Mouse (Mus musculus): Measurements from ENCODE around the gene Lix1l. TPM values are rescaled to one million over a fixed set of nuclear protein-coding genes. Genes with fewer than 3 reads are reported as not detected.
"Not testable (repeated sequence)": the region's sequence is repeated elsewhere in the genome, so short reads cannot be mapped to it uniquely, and the experiment has no call there.

Lix1l gene
- total RNA-seq, 2 experiments from 2014 or later: 2.1 to 2.2 TPM

DNA sequence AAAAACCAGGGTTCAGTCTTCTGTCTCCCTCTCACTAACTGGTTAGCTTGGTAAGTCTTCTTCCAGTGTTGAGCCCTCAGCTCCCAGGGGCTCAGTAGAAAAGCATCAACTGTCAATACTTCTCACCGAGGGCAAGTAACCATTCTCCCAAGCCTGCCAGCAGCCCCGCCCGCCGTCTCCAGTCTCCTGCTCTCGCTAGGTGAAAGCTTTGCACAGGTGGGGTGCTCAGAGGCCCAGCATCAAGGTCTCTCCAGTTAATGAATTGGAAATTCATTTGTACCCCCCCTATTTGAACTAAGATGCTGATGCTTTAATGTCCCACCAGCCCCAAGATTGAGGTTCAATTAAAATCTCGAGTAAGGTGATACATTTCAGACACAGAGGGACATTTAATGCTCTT lies 19.8 kb upstream of the Lix1l start:
- ATAC-seq (replicated peaks; ENCODE audit: poor library complexity, severe bottlenecking): no peak

DNA sequence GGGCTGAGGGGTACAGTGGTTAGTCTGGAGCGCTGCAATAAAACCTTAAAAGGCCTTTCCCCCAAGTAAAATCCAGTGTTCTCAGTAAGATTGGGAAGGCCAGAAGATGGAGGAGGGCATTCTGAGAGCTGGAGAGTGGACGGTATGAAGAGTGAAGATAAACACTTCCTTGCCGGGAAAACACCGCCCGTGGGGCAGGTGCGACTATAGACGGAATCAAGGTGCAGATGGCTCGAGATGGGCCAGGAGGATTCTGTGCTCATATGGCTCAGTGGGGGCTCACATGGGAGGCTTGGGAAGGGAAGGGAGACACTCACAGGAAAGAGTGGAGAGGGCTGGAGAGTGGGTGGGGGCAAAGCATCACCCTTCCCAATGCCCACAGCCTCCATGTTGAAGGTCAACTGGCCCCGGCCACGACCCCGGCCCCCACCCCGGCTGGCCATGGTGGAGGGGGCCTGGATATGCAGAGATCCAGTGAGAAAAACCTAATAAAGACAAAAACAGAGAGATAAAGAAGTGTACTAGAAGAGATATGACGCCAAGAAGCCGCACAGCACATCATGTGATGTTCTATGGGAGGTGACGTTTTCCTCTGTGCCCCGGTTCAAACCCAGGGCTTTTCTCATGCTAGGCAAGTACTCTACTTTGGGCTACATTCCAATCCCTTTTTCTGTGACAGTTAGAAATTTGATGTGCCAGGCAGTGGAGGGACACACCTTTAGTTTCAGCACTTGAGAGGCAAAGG lies 19.0 kb upstream of the Lix1l start:
- ATAC-seq (replicated peaks; ENCODE audit: poor library complexity, severe bottlenecking): no peak

DNA sequence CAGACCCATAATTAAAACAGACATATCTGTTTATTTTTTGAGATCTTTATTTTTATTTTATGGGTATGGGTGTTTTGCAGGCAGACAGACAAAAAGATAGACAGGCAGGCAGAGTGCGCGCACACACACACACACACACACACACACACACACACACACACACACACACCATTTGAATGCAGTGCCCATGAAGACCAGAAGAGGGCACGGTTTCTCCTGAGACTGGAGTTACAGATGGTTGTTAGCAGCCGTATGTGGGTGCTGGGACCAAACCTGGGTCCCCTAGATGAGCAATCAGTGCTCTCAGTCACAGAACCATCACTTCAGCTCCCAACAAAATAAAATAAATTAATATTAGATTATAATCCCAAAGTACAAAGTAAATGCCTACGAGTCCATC lies 17.6 kb upstream of the Lix1l start:
- no peak for ATAC-seq (replicated peaks; ENCODE audit: poor library complexity, severe bottlenecking)

DNA sequence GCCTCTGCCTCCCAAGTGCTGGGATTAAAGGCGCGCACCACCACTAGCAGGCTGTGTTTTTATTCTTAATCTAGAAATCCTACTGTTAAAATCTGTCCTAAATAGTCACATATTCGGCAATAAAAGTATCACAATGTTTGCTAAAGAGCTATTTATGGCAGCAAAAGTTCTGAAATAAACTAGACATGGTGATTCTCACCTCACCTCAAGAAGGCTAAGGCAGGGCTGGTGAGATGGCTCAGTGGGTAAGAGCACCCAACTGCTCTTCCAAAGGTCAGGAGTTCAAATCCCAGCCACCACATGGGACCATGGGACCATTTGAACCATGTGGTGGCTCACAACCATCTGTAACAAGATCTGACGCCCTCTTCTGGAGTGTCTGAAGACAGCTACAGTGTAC lies 10.3 kb upstream of the Lix1l start:
- ATAC-seq (replicated peaks; ENCODE audit: poor library complexity, severe bottlenecking): no peak

DNA sequence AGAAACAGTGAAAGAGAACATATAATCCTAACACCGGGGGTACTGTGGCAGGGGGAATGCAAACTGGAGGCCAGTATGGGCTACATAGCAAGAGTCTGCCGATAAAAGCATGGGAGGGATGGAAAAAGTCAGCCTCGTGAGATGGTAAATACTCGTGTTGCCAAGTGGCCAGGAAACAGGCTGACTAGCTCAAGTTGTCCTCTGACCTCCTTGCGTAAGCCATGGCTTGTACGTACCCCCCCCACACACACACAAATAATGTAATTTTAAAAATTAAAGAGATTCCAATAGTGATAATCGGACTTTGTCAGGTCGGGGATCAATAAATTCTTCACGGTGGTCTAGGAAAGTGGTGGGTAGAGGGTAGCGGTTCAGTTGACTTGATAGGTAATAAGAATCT lies 7.6 kb upstream of the Lix1l start:
- ATAC-seq (replicated peaks; ENCODE audit: poor library complexity, severe bottlenecking): no peak

DNA sequence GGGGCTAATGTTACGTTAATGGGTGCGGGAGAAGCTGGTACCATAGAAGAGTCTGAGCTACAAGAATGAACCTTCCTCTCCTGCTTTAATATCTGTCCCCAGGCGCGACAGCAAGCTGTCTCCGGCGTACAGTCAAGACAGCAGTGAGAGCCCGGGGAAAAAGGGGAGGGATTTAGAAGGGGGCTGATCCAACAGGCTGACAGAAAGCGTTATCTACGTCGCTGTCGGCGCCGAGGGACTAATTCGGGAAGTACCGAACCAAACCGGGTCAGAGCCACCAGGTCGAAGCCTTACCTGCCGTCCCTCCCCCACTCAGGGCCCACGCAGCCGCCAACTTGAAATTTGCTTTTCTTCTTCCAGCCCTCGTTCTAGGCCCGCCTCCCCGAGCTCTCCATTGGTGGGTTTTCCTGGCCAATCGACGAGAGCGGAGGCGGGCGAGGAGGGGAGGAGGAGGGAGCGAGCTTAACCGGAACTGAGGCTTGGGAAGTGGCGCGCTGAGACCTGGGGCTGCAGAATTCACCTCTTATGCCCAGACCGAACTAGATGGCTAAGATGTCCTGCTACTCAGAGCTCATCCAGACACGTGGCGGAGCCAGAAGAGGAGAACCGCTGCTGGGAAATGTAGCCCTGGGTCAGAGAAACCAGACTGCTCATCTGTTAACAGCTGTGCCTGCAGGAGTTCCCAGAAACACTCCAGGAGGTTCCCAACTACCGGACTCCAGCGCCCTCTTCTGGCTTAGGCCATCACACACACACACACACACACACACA lies 7.0 kb upstream of the Lix1l start, which contains the start of gene Polr3gl:
Gene Polr3gl (minus strand): TSS at position 392 of the 771 bp plus-strand sequence.
- peak; percentile 87 for ATAC-seq (replicated peaks; ENCODE audit: poor library complexity, severe bottlenecking)

DNA sequence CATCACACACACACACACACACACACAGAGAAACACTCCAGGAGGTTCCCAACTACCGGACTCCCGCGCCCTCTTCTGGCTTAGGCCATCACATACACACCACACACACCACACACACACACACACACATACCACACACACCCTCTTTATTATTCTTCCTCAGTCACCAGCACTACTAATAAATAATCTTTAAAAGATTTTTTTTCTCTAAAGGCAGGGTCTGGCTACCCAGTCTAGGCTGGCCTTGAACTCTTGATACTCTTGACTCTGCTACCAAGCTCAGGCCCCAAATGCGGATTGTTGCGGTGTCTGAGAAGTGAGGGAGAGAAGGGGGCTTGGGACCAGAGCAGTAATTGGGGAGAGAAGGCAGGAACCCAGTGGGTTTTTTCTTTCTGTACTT lies 6.1 kb upstream of the Lix1l start:
- no peak for ATAC-seq (replicated peaks; ENCODE audit: poor library complexity, severe bottlenecking)

DNA sequence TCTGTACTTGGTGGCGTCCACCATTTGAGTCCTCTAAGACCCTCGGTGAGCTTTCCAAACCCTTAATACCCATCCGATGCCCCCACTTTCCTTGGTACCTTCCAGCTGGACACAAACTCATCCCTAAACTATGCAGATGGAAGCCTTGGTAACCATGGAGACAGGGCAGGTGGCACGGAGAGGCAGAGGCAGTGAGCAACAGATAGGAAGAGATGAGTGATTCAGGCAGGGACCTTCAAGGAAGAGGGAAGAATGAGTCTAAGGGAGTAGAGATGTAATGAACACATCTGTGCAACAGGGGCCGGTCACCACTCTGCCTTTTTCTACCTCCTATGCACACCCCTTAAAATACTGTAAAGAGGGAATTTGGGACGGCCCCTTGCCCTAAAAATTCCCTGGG lies 5.3 kb upstream of the Lix1l start:
- ATAC-seq (replicated peaks; ENCODE audit: poor library complexity, severe bottlenecking): no peak

DNA sequence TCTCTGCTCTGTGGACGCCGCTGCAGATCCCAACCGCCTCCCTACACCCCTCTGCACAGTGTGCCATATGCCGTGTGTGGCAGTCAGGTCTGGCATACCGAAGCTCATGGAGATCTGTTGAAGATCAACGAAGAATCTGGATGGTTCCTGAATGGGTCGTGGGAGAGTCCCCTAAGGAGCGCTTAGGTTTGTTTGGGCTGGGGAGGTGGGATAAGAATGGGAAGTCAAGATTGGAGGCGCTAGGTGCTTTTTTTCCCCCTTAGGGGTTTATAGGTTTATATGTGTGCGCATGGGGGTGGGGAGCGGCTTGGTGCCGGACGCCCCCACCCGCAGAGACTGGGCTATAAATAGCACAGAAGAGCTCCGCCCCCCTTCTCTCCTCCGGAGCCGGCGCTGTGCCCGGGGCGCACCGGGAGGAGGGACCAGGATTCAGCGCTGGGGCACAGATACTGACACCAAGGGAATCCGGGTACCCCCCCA lies 4.7 kb upstream of the Lix1l start, which contains the start of gene Ankrd34a:
Gene Ankrd34a (plus strand): TSS at position 409 of the 480 bp plus-strand sequence.
- no peak for ATAC-seq (replicated peaks; ENCODE audit: poor library complexity, severe bottlenecking)

DNA sequence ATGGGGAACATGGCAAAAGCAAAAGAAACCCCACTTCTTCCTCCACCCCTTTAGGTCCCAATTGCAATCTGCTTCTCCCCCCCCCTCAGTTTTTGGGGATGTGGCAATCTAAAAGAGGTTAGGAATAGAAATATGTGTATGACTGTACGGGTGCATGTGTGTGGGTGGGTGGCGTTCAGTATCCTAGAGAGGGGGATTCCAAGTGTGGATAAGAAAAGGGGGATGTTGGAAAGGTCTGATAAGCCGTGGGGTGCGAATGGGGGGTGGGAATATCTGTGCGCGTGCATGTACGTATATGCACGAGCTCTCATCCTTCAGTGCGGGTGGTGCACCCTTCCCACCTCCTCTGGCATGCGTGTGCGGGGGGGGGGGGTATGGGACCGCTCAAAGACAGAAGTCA lies 4.1 kb upstream of the Lix1l start:
- no peak for ATAC-seq (replicated peaks; ENCODE audit: poor library complexity, severe bottlenecking)

DNA sequence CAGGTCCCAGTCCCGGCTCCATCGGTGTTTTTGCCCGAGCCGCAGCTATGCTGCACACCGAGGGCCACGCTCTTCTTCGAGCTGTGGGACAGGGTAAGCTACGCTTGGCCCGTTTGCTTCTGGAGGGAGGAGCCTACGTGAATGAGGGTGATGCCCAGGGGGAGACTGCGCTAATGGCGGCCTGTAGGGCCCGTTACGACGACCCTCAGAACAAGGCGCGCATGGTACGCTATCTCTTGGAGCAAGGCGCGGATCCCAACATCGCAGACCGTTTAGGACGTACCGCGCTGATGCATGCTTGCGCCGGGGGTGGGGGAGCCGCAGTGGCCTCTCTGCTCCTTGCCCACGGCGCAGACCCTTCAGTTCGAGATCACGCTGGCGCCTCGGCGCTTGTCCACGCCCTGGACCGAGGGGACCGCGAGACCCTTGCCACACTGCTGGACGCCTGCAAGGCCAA lies 3.5 kb upstream of the Lix1l start:
- ATAC-seq (replicated peaks; ENCODE audit: poor library complexity, severe bottlenecking): no peak

DNA sequence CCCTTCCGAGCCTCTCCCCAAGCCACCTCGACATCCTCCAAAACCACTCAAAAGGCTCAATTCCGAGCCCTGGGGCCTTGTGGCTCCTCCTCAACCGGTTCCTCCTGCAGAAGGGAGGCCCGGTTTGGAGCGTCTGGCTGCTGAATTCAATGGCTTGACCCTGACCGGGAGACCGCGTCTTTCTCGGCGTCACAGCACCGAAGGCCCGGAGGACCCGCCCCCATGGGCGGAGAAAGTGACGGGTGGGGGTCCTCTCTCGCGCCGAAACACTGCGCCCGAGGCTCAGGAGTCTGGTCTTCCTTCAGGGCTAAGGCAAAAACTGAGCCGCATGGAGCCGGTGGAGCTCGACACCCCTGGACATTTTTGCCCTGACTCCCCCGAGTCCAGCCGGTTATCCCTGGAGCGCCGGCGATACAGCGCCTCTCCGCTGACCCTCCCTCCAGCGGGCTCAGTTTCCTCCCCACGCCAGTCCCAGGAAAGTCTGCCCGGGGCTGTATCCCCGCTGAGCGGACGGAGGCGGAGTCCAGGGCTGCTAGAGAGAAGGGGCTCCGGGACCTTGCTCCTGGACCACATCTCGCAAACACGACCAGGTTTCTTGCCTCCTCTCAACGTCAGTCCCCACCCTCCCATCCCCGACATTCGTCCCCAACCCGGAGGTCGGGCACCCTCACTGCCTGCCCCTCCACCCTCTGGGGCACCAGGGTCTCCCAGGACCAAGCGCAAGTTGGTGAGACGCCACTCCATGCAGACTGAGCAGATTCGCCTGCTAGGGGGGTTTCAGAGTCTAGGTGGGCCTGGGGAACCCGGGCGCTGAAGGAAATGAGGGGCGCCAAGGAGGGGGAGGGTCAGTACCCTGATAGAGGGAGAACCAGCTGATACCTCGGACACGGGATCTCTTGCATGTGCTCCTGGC lies 2.5 kb upstream of the Lix1l start:
- no peak for ATAC-seq (replicated peaks; ENCODE audit: poor library complexity, severe bottlenecking)

DNA sequence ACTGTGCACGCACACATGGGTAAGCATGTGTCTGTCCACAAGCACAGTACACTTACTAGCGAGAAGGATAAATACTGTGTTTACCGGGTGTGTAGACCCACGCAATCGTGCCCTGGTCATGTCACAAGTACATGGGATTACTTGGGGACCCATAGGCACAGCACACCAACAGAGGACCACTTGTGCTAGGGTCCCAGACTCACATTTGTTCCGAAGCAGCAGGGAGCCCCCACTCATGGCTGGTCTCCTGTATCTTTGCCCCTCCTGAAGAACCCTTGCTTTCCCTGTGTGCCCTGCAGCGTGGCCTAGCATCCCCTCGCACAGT lies 1.9 kb upstream of the Lix1l start:
- no peak for ATAC-seq (replicated peaks; ENCODE audit: poor library complexity, severe bottlenecking)

DNA sequence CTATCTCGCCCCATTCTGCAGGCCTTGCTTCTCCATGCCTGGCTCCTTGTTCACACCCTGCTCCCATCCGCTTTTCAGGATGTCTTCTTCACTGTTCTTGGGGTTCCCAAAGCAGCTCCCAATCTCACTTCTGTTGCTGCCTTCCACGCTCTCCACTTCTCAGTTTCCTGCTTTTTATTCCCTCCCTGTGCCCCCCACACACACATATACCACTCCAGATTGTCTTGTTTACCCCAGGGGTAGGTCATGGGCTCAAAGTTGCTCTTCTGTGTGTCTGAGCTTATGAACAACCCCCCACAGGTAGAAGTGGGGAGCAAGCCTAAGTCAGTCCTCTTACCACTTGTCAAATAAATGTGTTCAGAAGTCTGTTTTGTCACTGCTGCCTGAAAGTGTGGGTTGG lies 1.5 kb upstream of the Lix1l start:
- no peak for ATAC-seq (replicated peaks; ENCODE audit: poor library complexity, severe bottlenecking)

DNA sequence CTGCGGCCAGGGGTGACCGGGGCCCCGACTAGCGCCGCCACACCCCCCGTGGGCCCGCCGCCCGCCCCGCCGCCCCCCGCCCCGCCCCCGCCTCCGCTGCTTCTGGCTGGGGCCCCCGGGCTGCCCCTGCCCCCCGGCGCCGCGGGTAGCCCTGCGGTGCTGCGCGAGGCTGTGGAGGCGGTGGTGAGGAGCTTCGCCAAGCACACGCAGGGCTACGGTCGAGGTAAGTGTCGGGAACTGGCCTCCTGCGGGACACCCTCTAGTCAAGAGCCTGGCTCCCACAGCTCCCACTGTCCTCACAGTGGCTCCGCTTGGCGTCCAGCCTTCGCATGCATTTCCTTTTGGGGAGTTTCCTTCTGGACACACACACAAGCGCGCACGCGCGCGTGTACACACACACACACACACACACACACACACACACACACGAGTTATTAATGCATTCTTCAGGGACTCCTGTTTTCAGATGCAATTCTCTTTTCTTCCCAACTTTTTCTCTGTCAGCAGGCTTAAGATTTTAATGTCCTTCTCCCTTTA lies 370 bp downstream of the Lix1l start:
- ATAC-seq (replicated peaks; ENCODE audit: poor library complexity, severe bottlenecking): peak; percentile 6; the same call in 1 of the 2 replicates

DNA sequence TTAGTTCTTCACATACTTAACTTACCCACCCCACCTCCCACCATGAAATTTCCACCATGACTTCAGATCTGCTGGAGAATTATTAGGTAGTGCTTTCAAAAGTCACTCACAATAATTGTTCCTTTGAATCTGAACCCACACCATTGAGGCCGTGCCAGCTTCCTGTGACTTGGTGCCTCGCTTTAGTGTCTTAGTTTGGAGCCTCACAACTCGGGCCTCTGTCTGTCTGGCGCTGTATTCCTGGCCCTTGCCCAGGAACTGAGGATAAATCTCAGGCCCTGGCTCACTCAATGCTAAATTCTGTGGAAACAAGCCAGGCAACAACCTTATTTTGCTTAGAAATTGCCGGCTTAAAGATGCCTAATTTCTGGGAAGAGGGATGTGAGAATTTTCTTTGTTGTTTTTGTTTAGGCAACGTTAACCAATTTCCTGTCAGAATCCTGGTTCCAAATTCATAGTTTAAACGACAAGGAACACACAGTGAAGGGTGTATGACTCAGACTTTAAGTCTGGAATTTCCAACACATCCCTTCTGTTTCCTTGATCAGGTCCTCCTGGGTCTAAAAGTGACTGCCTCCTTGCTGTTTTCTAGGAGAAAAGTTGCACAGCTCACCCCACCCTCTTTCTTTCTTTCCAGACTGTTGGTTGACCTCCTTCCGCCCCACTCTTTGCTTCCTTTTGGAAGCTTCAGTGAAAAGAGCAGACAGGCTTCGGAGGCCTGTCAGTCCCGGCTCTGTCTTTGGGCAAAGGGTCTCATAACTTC lies 1.2 kb downstream of the Lix1l start:
- no peak for ATAC-seq (replicated peaks; ENCODE audit: poor library complexity, severe bottlenecking)

DNA sequence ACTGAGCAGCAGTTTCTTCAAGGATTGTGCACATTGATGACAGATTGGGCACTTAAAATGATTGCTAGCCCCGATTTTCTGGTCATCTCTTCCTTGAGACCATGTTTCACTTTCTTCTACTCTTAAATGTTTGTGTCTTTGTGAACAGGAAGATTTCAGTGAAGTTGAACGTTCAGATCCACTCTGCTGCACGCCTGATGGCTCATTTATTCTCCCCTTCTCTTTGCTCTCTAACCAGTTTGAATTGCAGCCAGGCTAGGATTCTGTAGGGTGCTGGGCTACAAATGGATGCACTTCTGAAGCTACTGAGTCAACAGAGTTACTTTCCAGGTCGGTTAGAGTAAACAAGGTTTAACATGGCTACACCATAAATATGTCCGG lies 1.7 kb downstream of the Lix1l start:
- ATAC-seq (replicated peaks; ENCODE audit: poor library complexity, severe bottlenecking): no peak

DNA sequence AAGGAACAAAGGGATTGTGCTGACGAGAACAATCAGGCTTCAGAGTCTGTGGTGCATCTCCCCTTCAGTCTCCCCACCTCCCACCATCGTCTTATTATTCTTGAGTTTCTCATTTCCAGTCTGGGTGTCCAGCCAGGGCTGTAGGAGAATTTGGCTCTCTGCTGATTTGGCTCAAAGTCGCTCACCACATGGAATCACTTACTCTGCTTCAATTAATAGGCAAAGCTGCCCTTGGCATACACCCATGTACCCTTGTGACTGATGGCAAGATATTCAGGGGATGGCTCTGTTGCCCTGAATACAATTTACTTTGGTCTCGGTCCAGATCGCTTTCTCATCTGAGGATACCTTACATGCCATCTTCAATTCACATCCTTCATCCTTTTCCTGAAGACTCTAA lies 2.4 kb downstream of the Lix1l start:
- ATAC-seq (replicated peaks; ENCODE audit: poor library complexity, severe bottlenecking): no peak

DNA sequence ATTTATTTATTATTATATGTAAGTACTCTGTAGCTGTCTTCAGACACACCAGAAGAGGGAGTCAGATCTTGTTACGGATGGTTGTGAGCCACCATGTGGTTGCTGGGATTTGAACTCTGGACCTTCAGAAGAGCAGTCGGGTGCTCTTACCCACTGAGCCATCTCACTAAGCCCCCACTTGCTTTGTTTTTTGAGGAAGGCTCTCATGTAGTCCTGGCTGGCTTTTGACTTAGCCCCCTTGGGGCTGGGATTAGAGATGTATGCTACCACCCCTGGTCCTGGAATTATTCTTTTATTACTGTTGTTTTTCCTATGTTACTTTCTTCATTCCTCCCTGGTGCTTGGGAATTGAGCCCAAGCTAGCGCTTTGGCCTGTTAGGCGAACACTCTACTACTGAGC lies 5.1 kb downstream of the Lix1l start:
- not testable (repeated sequence) for ATAC-seq (replicated peaks; ENCODE audit: poor library complexity, severe bottlenecking)

DNA sequence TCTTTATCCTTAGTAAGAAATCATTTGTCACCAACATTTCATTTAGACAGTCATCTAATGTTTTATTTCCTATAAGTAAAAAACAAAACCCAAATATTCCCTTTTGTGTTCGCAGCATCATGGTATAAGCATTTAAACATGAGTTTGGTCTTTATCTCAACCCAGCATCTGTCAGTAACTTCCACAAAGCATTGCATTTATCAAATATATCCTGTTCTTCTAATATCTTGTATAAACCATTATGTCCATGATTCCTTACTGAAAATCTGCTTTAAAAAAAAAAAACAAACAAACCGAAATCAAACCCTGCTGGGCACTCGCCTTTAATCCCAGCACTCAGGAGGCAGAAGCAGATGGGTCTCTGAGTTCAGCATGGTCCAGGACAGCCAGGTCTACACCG lies 5.7 kb downstream of the Lix1l start:
- no peak for ATAC-seq (replicated peaks; ENCODE audit: poor library complexity, severe bottlenecking)
